Mouse (Mus musculus): Measurements from ENCODE around the gene Tap1. TPM values are rescaled to one million over a fixed set of nuclear protein-coding genes. Genes with fewer than 3 reads are reported as not detected.
A peak's percentile ranks its signal among the peaks of the same experiment; 100 is the strongest.
"Not testable (repeated sequence)": the region's sequence is repeated elsewhere in the genome, so short reads cannot be mapped to it uniquely, and the experiment has no call there.

Gene Tap1
- total RNA-seq, 4 experiments from 2014 or later = 0.82 to 1.3 (median 1.2) TPM

GRCm38 (mm10) chr17:34204303-34205010 is 17.1 kb downstream of the Tap1 start:
- DNase-seq (ENCODE audit: low spot score in 2 of 2) = peak; percentile 80 to 82

GRCm38 (mm10) chr17:34205021-34205745 is 17.8 kb downstream of the Tap1 start:
- DNase-seq (ENCODE audit: low spot score in 2 of 2) = peak in 1 of 2 experiments; percentile 42

DNA sequence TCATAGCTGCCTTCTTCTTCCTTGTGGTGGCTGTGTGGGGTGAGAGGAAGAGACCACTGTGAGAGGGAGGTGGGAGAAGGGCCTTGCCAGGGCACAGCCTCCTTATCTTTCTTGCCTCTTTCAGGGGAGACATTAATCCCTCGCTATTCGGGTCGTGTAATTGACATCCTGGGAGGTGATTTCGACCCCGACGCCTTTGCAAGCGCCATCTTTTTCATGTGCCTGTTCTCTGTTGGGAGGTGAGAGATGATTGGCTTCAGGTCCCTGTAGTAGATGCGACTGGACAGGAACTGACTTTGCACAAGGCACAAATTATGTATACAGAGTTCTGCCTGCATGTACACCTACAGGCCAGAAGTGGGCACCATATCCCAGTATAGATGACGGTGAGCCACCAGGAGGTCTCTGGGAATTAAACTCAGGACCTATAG is 18.4 kb downstream of the Tap1 start:
- DNase-seq (ENCODE audit: low spot score in 2 of 2) = no peak

DNA sequence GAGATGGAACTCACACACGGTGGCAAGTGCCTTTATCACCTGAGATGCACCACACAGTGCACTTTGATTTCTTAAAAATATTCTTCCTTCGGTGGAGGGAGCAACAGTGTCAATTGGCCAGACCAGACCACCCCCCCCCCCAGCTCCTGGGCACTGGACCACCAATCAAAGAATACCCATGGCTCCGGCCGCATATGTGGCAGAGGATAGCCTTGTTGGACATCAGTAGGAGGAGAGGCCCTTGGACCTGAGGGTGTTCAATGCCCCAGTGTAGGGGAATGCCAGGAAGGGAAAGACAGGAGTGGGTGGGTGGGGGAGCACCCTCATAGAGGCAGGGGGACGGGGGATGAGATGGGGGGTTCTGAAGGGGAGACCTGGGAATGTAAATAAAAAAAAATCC is 19.4 kb downstream of the Tap1 start:
- DNase-seq (ENCODE audit: low spot score in 2 of 2) = no peak

DNA sequence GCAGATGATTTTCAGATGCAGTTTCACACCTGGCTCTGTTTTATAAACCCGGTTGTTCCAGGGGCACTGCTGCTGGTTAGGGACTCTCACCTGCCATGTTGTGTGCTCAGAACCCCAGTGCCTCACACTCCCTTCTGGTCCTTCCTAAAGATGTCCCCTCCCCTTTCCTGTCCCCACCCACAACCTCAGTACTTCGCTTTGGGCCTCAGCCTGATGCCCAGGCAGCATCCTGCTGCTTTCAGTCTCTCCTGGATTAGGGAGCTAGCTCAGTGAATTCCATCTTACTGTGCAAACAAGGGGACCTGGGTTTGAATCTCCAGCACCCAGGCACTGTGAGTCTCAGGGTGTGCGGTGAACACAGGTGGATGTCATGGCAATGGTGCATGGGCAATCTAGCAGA is 20.1 kb downstream of the Tap1 start:
- DNase-seq (ENCODE audit: low spot score in 2 of 2) = peak in 1 of 2 experiments; percentile 1

DNA sequence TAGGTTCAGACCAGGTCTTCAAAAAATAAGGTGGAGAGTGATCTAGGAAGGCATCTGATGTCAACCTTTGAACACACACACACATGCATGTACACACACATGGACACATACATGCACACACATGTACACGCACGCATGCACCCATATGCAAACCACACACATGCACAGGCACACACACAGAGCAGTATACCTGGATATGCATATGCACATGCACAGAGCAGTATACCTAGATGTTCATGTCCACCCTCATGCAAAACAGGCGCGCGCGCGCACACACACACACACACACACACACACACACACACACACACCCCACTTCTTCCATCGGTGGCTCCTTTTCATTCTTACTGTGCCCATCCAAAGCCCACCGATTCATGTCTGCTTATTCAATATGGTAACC is 20.5 kb downstream of the Tap1 start:
- peak in 1 of 2 experiments; percentile 2 for DNase-seq (ENCODE audit: low spot score in 2 of 2)

DNA sequence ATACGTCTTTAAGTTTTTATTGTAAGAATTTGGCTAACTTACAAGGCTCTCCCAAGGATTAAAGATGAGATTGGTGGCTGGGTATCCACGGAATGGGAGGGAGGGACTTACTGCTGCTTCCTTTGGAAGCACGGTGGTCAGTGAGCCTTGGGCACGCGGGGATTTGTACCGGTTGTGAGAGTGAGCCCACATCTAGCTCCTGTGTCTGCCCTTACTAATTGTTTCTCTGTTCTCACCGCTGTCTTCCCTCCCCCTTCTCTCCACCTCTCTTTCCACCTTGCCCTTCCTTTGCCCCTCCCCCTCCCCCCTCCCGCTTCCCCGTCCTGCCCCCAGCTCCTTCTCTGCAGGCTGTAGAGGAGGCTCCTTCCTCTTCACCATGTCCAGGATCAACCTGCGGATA is 21.1 kb downstream of the Tap1 start:
- DNase-seq (ENCODE audit: low spot score in 2 of 2) = peak in 1 of 2 experiments; percentile 1

DNA sequence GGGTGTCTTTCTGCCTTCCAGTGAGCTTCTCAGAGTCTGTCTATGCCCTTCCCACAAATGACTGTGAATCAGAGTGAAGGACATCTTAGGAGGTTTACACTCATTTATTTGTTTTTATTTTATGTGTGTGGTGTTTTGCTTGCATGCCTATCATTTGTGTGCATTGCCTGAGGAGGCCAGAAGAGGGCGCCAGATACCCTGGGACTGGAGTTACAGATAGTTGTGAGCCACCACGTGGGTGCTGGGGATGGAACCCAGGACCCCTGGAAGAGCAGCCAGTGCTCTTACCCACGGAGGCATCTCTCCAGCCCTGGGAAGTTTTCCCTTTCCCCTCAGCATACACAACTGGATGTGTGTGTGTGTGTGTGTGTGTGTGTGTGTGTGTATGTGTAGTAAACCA is 22.3 kb downstream of the Tap1 start:
- DNase-seq (ENCODE audit: low spot score in 2 of 2) = no peak

DNA sequence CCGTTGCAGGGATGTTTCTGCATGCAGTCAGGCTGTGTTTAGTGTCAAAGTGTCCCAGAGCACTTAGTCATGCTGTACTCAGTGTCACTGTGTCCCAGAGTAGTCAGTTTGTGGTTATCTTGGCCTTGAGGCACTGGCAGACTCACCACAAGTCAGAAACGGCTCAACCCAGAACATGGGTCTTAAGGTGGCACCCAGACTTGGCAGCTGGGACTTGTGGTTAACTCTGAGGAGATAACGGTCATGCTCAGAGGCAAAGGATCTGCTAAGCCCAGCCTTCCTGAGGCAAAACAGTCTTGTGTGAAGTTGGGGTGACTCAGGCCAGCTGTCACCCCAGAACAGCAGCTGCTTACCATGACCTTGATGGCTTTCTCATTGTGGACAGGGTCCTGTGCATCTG is 23.2 kb downstream of the Tap1 start:
- peak in 1 of 2 experiments; percentile 1 for DNase-seq (ENCODE audit: low spot score in 2 of 2)

DNA sequence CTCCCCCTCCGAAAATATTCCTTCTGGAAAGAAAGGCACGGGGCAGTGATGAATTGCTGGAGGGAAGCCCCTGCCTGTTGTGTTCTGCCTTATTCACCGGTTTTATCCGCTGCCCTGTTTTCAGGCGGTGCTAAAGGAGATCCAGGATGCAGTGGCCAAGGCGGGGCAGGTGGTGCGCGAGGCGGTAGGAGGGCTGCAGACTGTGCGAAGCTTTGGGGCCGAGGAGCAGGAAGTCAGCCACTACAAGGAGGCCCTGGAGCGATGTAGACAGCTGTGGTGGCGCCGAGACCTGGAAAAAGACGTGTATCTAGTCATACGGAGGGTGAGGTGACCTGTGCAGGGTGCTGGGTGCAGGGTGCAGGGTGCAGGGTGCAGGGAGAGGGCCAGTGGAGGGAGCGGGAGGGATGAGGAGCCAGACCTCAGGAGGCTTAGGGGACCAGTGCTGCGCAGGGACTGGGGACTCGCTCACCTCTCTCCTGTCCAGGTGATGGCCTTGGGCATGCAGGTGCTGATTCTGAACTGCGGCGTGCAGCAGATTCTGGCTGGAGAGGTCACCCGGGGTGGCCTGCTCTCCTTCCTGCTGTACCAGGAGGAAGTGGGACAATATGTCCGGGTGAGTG is 24.5 kb downstream of the Tap1 start:
- no peak for DNase-seq (ENCODE audit: low spot score in 2 of 2)

- no peak for DNase-seq (ENCODE audit: low spot score in 2 of 2)
These were observed 26.6 kb downstream of the Tap1 start for GRCm38 (mm10) chr17:34213936-34214335.

GRCm38 (mm10) chr17:34215176-34215575 is 27.8 kb downstream of the Tap1 start:
- DNase-seq (ENCODE audit: low spot score in 2 of 2) = no peak

GRCm38 (mm10) chr17:34217216-34217928 is 30.0 kb downstream of the Tap1 start:
- no peak for DNase-seq (ENCODE audit: low spot score in 2 of 2)

DNA sequence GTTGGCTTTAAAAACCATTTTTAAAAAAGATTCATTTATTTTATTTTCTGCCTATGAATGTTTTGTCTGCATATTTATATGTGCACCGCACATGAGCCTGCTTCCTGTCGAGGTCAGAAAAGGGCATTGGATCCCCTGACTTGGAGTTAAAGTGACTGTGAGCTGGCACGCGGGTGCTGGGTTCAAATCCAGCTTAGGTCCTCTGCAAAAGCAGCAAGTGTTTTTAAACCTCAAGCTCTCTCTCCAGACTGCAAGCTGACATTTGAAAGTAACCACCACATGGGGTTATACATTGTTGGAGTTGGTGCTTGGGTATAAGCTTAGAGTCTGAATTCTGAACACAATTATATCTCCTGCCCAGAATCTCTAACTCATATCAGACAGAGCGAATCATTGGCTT is 30.6 kb downstream of the Tap1 start:
- no peak for DNase-seq (ENCODE audit: low spot score in 2 of 2)

- peak; percentile 79 to 86 for DNase-seq (ENCODE audit: low spot score in 2 of 2)
These were observed 31.3 kb downstream of the Tap1 start for GRCm38 (mm10) chr17:34218675-34219074.

- DNase-seq (ENCODE audit: low spot score in 2 of 2) = peak; percentile 46 to 48
These were observed 31.7 kb downstream of the Tap1 start for GRCm38 (mm10) chr17:34219096-34219495.

GRCm38 (mm10) chr17:34219801-34220200 is 32.4 kb downstream of the Tap1 start:
- not testable (repeated sequence) for DNase-seq (ENCODE audit: low spot score in 2 of 2)

GRCm38 (mm10) chr17:34220401-34220800 is 33.0 kb downstream of the Tap1 start:
- DNase-seq (ENCODE audit: low spot score in 2 of 2) = not testable (repeated sequence)

DNA sequence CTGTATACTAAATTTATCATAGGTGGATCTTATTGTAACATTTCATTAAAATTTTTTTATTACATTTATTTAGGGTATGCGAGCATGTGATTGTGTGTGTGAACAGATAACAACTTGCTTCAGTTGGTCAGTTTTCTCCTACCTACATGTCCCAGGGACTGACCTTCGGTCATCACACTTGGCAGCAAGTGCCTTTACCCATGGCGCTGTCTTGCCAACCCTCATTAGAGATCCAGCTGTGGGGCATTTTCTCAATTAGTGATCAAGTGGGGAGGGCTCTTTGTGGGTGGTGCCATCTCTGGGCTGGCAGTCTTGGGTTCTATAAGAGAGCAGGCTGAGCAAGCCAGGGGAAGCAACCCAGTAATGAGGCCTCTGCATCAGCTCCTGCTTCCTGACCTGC is 37.5 kb downstream of the Tap1 start:
- DNase-seq (ENCODE audit: low spot score in 2 of 2) = no peak

DNA sequence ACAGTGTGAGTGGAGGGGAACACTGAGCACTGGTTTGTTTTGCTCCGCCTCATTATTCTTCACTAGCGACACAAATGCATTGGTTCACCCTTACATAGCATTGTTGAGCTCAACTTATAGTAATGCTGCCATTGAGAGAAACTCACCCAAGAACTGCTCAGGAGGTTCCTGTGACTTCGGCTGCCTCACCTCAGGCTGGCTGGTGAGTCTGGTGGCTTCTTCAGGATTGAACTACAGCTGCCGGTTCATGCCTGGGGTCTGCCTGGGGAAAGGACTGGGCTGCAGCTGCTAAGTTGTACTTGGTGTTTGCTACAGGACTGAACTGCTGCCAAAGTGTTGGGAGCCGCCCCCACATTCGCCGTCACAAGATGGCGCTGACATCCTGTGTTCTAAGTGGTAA is 38.1 kb downstream of the Tap1 start:
- no peak for DNase-seq (ENCODE audit: low spot score in 2 of 2)

- not testable (repeated sequence) for DNase-seq (ENCODE audit: low spot score in 2 of 2)
These were observed 38.6 kb downstream of the Tap1 start for GRCm38 (mm10) chr17:34225911-34226310.

- peak in 1 of 2 experiments; percentile 23 for DNase-seq (ENCODE audit: low spot score in 2 of 2)
These were observed 43.6 kb downstream of the Tap1 start for GRCm38 (mm10) chr17:34230971-34231370.

Data from gastrocnemius, adult 8-10 months (tissue).